Mouse (Mus musculus): ENCODE data around the gene Nudt1. TPM values are rescaled to one million over a fixed set of nuclear protein-coding genes. Genes with fewer than 3 reads are reported as not detected.
"Not testable (repeated sequence)": the region's sequence is repeated elsewhere in the genome, so short reads cannot be mapped to it uniquely, and the experiment has no call there.

Gene Nudt1
- polyA plus RNA-seq, 1 experiment from 2014 or later: 49.7 TPM

DNA sequence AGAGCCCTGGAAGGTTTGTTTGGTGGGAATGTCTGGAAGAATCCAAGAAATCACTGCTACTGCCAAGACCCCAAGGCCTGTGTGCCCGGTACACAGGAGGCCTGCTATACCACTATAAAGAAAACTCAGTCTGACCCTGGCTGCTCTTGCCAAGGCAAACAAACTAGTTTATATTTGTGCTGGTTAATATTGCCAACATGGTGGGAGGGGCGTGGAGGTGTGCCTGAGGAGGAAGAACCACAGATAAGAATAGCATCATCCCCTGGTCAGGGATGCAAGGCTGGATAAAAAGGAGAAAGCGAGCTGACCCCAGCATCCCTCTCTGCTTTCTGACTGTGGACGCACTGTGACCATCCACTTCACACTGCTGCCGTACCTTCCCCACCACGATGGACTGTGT, 30.9 kb downstream of the Nudt1 start:
- 93% methylated on average over 6 of the region's 6 CpGs for WGBS
- no peaks in the 10 kb centered on the region for H3K9me3 ChIP-seq (ENCODE audit: control insufficient read depth, low read length)

DNA sequence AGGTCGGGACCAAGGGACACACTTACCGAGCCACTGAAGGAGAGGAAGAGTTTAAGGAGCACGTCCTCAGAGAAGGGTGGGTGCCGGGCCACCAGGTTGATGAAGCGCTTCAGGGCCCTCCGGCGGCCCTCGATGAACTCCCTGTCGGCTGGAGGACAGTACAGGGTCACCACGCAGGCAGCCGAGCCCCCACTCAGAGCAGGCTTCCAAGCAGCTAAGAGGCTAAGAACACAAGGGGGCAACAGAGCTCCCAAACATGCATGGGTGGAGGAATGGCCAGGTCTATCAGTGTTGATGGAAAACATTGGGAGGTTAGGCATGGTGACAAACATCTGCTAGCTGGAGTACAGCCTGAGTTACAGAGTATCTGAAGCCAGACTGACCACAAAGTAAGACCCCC, 34.5 kb downstream of the Nudt1 start:
- WGBS: 84% methylated on average over 11 of the region's 11 CpGs
- Histone ChIP-seq H3K36me3 (ENCODE audit: control insufficient read depth, insufficient read depth, low read length) (peaks cover 11% of the 10 kb centered on the region; the same call in 1 of the 2 replicates), H3K9ac (ENCODE audit: low read length) (no peak overlapping the region), H3K27ac (ENCODE audit: low read length) (no peak overlapping the region), H3K4me3 (ENCODE audit: low read length) (no peak overlapping the region), H3K9me3 (ENCODE audit: control insufficient read depth, low read length) (no peaks in the 10 kb centered on the region), H3K4me1 (replicated peaks; ENCODE audit: control insufficient read depth, insufficient read depth, low read length) (no peaks in the 10 kb centered on the region), H3K4me2 (ENCODE audit: low read depth, low read length) (no peak overlapping the region), H3K27me3 (ENCODE audit: control insufficient read depth, insufficient read depth, low read depth, low read length) (no peaks in the 10 kb centered on the region)
- no peak; the same call in 1 of the 2 replicates for ATAC-seq (ENCODE audit: low read depth)

More for the DNA sequence above, 30.9 kb downstream of the Nudt1 start:
- no peak overlapping the region for H3K27ac ChIP-seq (ENCODE audit: low read length)
- H3K4me3 ChIP-seq (ENCODE audit: low read length): no peak overlapping the region
- H3K4me1 ChIP-seq (replicated peaks; ENCODE audit: control insufficient read depth, insufficient read depth, low read length): no peaks in the 10 kb centered on the region
- H3K36me3 ChIP-seq (ENCODE audit: control insufficient read depth, insufficient read depth, low read length): peaks cover 11% of the 10 kb centered on the region; the same call in 1 of the 2 replicates
- no peaks in the 10 kb centered on the region for H3K27me3 ChIP-seq (ENCODE audit: control insufficient read depth, insufficient read depth, low read depth, low read length)
- H3K9ac ChIP-seq (ENCODE audit: low read length): no peak overlapping the region
- no peak for ATAC-seq (ENCODE audit: low read depth)
- no peak overlapping the region for H3K4me2 ChIP-seq (ENCODE audit: low read depth, low read length)

DNA sequence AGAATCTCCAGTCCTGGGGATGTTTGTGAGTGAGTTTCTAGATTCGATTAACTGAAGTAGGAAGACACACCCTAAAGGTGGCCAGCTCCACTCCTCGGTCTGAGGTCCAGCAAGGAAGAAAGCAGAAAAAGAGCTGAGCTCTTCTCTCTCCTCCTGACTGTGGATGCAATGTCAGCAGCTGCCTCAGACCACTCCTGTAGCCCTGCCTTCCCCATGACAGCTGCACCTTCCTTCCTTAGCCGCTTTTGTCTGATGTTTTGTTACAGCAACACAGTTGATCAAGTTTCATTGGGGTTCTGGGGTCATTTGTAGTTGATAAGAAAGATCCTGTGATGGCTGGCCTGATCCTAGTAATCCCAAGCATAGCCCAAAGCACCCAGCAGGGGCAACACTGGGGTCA, 36.0 kb downstream of the Nudt1 start:
- H3K27ac ChIP-seq (ENCODE audit: low read length): no peak overlapping the region
- no peak overlapping the region for H3K4me2 ChIP-seq (ENCODE audit: low read depth, low read length)
- no peak for ATAC-seq (ENCODE audit: low read depth)
- H3K36me3 ChIP-seq (ENCODE audit: control insufficient read depth, insufficient read depth, low read length): peaks cover 9% of the 10 kb centered on the region; the same call in 1 of the 2 replicates
- H3K4me1 ChIP-seq (replicated peaks; ENCODE audit: control insufficient read depth, insufficient read depth, low read length): no peaks in the 10 kb centered on the region
- H3K4me3 ChIP-seq (ENCODE audit: low read length): no peak overlapping the region
- no peaks in the 10 kb centered on the region for H3K27me3 ChIP-seq (ENCODE audit: control insufficient read depth, insufficient read depth, low read depth, low read length)
- 78% methylated on average over 3 of the region's 3 CpGs for WGBS
- no peak overlapping the region for H3K9ac ChIP-seq (ENCODE audit: low read length)
- no peaks in the 10 kb centered on the region for H3K9me3 ChIP-seq (ENCODE audit: control insufficient read depth, low read length)

DNA sequence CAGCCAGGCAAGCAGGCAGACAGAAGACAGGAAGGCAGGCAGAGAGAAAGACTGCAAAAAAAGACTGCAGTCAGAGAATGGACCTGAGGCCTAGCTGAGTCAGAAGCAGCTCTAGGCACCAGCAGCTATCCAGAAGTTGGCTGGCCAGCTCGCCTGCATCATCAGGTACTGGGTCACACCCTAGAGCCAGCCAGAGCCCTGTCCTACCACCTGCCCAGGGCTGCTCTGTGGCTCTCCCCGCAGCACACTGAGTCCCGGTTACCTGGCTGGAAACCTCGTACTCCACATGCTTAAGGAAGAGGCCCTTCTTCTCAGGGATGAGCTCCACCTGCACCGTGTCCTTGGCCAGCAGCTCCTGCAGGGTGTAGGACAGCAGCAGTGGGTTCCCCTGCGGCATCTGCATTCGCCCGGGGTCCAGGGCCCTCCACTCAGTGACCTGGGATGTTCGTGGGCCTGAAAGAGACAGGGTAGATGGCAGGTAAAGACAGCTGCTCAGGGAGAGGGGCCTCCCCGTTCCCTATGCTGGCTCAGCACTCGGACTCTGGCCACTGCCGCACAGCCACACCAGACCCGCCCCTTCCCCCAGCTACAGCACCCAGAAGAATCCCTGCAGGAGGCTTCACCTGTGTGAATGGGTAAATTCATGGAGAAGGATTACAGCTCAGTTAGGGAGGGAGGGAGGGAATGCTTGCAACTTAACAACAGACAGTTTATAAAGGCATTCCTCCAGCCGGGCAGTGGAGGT, 38.6 kb downstream of the Nudt1 start:
- no peak for ATAC-seq (ENCODE audit: low read depth)
- no peaks in the 10 kb centered on the region for H3K27me3 ChIP-seq (ENCODE audit: control insufficient read depth, insufficient read depth, low read depth, low read length)
- no peaks in the 10 kb centered on the region for H3K9me3 ChIP-seq (ENCODE audit: control insufficient read depth, low read length)
- H3K9ac ChIP-seq (ENCODE audit: low read length): no peak overlapping the region
- H3K27ac ChIP-seq (ENCODE audit: low read length): no peak overlapping the region
- no peaks in the 10 kb centered on the region for H3K4me1 ChIP-seq (replicated peaks; ENCODE audit: control insufficient read depth, insufficient read depth, low read length)
- WGBS: 76% methylated on average over 14 of the region's 14 CpGs
- no peak overlapping the region for H3K4me2 ChIP-seq (ENCODE audit: low read depth, low read length)
- no peak overlapping the region for H3K4me3 ChIP-seq (ENCODE audit: low read length)
- 0 out of 2 replicates have a peak, but pooled peaks cover 2% of the 10 kb centered on the region for H3K36me3 ChIP-seq (ENCODE audit: control insufficient read depth, insufficient read depth, low read length)

DNA sequence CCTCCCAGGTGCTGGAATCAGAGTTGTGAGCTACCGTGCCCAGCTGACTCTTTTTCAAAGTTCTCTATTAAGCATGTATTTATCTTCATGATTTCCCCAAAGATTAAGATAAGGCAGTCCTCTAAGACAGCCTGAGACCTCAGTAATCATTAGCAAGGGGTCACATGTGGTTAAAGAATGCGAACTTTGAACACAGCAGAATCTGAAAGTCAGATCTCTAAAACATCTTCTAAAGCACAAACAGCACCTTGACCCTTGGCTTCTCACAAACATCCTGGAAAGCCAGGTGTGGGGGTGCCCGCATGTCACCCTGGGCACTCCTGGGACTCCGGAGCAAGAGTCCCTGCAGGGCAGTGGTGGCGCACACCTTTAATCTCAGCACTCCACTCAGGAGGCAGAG, 43.0 kb downstream of the Nudt1 start:
- 71% methylated on average over 5 of the region's 5 CpGs for WGBS
- Histone ChIP-seq H3K9me3 (ENCODE audit: control insufficient read depth, low read length) (no peaks in the 10 kb centered on the region), H3K4me3 (ENCODE audit: low read length) (no peak overlapping the region), H3K4me2 (ENCODE audit: low read depth, low read length) (no peak overlapping the region), H3K4me1 (replicated peaks; ENCODE audit: control insufficient read depth, insufficient read depth, low read length) (no peaks in the 10 kb centered on the region), H3K36me3 (ENCODE audit: control insufficient read depth, insufficient read depth, low read length) (0 out of 2 replicates have a peak, but pooled peaks cover 2% of the 10 kb centered on the region), H3K9ac (ENCODE audit: low read length) (no peak overlapping the region), H3K27ac (ENCODE audit: low read length) (no peak overlapping the region), H3K27me3 (ENCODE audit: control insufficient read depth, insufficient read depth, low read depth, low read length) (no peaks in the 10 kb centered on the region)
- ATAC-seq (ENCODE audit: low read depth): no peak

DNA sequence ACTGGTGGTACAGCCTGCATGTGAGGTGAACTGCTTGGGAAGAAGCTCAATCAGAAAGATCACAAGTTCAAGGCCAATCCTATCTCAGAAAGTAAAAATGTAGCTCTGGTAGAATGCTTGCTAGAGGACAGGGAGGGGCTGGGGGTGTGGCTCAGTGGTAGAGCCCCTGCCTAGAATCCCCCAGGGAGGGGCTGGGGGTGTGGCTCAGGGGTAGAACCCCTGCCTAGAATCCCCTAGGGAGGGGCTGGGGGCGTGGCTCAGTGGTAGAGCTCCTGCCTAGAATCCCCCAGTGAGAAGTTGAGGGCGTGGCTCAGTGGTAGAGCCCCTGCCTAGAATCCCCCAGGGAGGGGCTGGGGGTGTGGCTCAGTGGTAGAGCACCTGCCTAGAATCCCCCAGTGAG, 46.7 kb downstream of the Nudt1 start:
- not testable (repeated sequence) for H3K4me3 ChIP-seq (ENCODE audit: low read length); H3K9ac ChIP-seq (ENCODE audit: low read length); H3K36me3 ChIP-seq (ENCODE audit: control insufficient read depth, insufficient read depth, low read length); H3K27ac ChIP-seq (ENCODE audit: low read length); H3K4me2 ChIP-seq (ENCODE audit: low read depth, low read length); H3K27me3 ChIP-seq (ENCODE audit: control insufficient read depth, insufficient read depth, low read depth, low read length); ATAC-seq (ENCODE audit: low read depth); H3K4me1 ChIP-seq (replicated peaks; ENCODE audit: control insufficient read depth, insufficient read depth, low read length); H3K9me3 ChIP-seq (ENCODE audit: control insufficient read depth, low read length)
- 86% methylated on average over 2 of the region's 2 CpGs for WGBS

DNA sequence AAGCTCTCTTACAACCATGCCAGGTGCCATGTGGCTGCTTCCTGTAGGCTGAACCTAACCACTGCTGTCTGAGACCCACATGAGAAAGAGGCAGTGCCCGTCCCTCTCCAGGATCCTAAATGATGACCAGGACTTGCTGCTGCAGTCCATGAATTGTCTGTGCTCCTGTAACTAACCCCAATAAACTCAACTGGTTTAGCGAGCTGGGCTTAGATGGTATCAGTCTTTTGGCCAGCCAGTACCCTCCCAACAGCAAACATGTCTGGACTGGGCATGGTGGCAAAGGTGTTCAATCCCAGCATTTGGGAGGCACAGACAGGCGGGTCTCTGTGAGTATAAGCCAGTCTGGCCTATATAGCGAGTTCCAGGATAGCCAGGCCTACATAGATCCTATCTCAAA, 47.5 kb downstream of the Nudt1 start:
- H3K9ac ChIP-seq (ENCODE audit: low read length): no peak overlapping the region
- H3K36me3 ChIP-seq (ENCODE audit: control insufficient read depth, insufficient read depth, low read length): no peaks in the 10 kb centered on the region
- 92% methylated on average over 4 of the region's 4 CpGs for WGBS
- no peaks in the 10 kb centered on the region for H3K9me3 ChIP-seq (ENCODE audit: control insufficient read depth, low read length)
- H3K27ac ChIP-seq (ENCODE audit: low read length): no peak overlapping the region
- H3K4me3 ChIP-seq (ENCODE audit: low read length): no peak overlapping the region
- no peak overlapping the region for H3K4me2 ChIP-seq (ENCODE audit: low read depth, low read length)
- H3K27me3 ChIP-seq (ENCODE audit: control insufficient read depth, insufficient read depth, low read depth, low read length): no peaks in the 10 kb centered on the region
- ATAC-seq (ENCODE audit: low read depth): no peak
- peaks cover 9% of the 10 kb centered on the region; the same call in 1 of the 2 replicates for H3K4me1 ChIP-seq (replicated peaks; ENCODE audit: control insufficient read depth, insufficient read depth, low read length)

DNA sequence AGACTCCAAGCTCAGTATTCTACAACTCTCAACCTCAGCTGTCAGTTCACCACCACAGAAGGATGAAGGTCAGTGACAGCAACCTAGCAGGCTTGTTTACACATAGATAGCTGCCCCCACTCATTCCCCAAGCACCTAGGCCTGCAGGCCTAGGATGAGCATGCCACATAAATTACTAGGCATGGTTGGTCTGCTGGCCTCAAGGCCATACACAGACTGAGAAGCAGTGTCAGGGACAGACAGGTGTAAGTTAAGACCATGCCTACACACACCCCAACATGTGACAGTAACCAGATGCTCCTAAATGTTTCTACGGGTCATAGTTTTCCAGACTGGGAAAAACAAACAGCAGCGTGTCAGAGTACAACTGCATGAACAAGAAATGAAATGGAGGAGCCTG, 48.0 kb downstream of the Nudt1 start:
- no peaks in the 10 kb centered on the region for H3K36me3 ChIP-seq (ENCODE audit: control insufficient read depth, insufficient read depth, low read length)
- no peak overlapping the region for H3K9ac ChIP-seq (ENCODE audit: low read length)
- H3K9me3 ChIP-seq (ENCODE audit: control insufficient read depth, low read length): no peaks in the 10 kb centered on the region
- H3K4me1 ChIP-seq (replicated peaks; ENCODE audit: control insufficient read depth, insufficient read depth, low read length): peaks cover 9% of the 10 kb centered on the region; the same call in 1 of the 2 replicates
- H3K4me3 ChIP-seq (ENCODE audit: low read length): no peak overlapping the region
- H3K27ac ChIP-seq (ENCODE audit: low read length): no peak overlapping the region
- WGBS: 79% methylated on average over 2 of the region's 2 CpGs
- no peaks in the 10 kb centered on the region for H3K27me3 ChIP-seq (ENCODE audit: control insufficient read depth, insufficient read depth, low read depth, low read length)
- ATAC-seq (ENCODE audit: low read depth): no peak
- H3K4me2 ChIP-seq (ENCODE audit: low read depth, low read length): no peak overlapping the region

DNA sequence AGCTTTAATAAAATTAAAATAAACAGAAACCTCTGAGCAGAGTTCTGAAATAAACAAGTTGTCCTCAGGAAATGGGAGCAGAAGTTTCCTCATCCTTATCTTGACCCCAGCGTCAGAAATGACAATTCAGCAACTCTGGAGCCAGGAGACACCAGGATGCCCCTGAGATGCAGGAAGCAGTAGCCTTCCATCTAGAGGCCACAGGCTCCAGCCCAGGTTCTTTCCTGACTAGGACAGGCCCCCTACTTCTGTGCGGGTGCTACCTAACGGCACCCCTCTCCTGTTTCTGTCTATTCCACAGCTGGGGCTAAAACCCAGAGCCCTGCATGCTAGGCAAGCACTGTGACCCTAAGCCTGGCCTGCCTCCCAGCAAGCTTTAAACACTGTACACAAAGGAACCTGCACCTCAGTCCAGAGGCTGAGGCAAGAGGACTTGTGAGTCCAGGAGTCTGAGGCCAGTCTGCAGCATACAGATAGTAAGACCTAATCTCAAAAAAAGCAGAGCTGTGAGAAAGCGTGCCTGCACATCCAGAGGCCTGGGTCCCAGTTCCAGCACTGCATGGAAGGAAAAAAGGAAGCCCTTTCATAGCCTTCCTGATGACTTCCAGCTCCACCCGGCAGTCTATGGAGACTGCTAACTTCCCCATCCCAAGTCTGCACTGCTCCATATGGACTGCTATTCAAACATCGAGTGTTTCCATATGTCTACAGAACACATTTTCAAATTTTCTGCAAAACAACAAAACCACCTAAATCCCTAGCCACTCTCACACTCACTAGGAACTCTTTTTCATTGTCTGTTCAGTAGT, 49.2 kb downstream of the Nudt1 start:
- H3K27ac ChIP-seq (ENCODE audit: low read length): 0 out of 2 replicates have a peak overlapping the region, but pooled peaks have one; percentile 5
- peak; percentile 36; the same call in 1 of the 2 replicates for ATAC-seq (ENCODE audit: low read depth)
- H3K36me3 ChIP-seq (ENCODE audit: control insufficient read depth, insufficient read depth, low read length): no peaks in the 10 kb centered on the region
- H3K27me3 ChIP-seq (ENCODE audit: control insufficient read depth, insufficient read depth, low read depth, low read length): no peaks in the 10 kb centered on the region
- no peaks in the 10 kb centered on the region for H3K9me3 ChIP-seq (ENCODE audit: control insufficient read depth, low read length)
- peaks cover 9% of the 10 kb centered on the region; the same call in 1 of the 2 replicates for H3K4me1 ChIP-seq (replicated peaks; ENCODE audit: control insufficient read depth, insufficient read depth, low read length)
- H3K4me2 ChIP-seq (ENCODE audit: low read depth, low read length): no peak overlapping the region
- no peak overlapping the region for H3K4me3 ChIP-seq (ENCODE audit: low read length)
- WGBS: 56% methylated on average over 6 of the region's 6 CpGs
- no peak overlapping the region for H3K9ac ChIP-seq (ENCODE audit: low read length)

Measured in lung, embryonic 16.5 days (tissue).